Mouse (Mus musculus): ENCODE measurements around the gene Atxn1.
A peak's percentile ranks its signal among the peaks of the same experiment; 100 is the strongest.

Gene Atxn1

GRCm38 (mm10) chr13:45509366-45509765 lies 455.4 kb downstream of the Atxn1 start:
- DNase-seq, result no peak

GRCm38 (mm10) chr13:45508495-45508894 lies 456.3 kb downstream of the Atxn1 start:
- peak; percentile 56 for DNase-seq

DNA sequence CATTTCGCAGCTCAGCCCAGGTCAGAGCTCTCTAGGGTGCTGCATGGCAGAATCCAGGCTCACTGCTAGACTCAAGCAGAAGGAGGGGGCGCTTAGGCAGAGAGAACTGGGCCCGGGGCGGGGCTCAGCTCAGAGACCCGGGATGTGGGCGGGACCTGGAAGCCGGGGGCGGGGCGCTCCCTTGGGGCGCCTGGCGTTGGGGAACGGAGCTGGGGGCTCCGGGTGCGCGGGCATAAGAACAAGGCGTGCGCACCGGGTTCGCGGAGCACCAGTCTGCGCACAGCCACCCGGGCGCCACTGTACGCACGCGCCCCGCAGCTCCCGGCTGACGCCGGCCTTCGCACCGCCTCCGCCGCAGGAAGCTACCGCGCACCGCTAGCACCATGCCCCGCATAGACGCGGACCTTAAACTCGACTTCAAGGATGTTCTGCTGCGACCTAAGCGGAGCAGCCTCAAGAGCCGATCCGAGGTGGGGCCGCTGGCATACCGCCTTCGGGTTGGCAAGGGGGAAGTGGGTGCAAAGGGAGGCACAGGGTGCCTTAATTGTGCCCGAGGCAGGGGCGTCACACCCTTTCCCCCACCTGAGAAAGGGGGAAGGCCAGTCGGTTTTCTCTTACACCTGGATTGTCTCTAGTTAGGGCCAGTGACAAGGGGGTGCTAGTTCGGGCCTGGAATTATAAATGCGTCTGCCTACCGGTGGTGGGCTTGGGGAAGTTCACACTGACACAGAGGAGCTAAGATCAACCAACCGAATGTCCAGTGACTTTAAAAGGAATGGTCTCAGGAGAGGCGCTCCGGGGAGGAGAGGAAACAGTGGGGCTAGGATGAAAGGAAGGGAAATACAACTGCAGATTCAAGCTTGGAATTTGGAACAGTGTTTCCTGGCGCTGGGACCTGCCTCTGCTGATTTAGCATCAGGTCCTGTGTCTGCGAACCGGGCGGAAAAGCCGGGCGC lies 457.3 kb downstream of the Atxn1 start, which contains the start of gene Gmpr:
TSS of gene Gmpr (plus strand) at position 171 of the 956 bp plus-strand sequence.
- DNase-seq, result peak; percentile 89

DNA sequence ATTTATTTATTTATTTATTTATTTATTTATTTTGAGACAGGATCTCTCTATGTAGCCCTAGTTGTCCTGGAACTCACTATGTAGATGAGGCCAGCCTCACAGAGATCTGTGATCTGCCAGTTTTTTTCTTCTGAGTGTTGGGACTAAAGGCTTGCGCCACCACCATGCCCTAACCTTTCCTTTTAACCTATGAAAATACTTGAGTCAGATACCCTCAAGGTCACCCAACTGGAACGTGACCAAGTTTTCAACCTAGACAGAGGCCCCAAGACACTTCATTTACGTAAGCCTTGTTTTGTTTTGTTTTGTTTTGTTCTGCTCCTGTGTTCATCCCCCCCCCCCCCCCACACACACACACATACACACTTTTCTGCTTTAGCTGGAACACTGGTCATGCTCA lies 459.3 kb downstream of the Atxn1 start:
- DNase-seq, result no peak

GRCm38 (mm10) chr13:45502791-45503190 lies 462.0 kb downstream of the Atxn1 start:
- DNase-seq, result no peak

GRCm38 (mm10) chr13:45499906-45500305 lies 464.9 kb downstream of the Atxn1 start:
- no peak for DNase-seq
